Mouse (Mus musculus) forebrain, embryonic 10.5 days (tissue): ENCODE measurements around the gene Hist2h2be. TPM values are rescaled to one million over a fixed set of nuclear protein-coding genes. Genes with fewer than 3 reads are reported as not detected.
"Not testable (repeated sequence)": the region's sequence is repeated elsewhere in the genome, so short reads cannot be mapped to it uniquely, and the experiment has no call there.

Experiments used
- DNase-seq: peaks from one replicate; pipeline ENCODE4 v3.0.0-alpha.2; 2017; ENCODE audit warnings: low spot score; ENCODE audit errors: extremely low spot score
- H3K27ac ChIP-seq: fragments of 300-500 bp; sonication (generic); 2 replicates; pipeline ENCODE4 v1.5.1; 2016; ENCODE audit warnings: mild to moderate bottlenecking
- H3K27me3 ChIP-seq: fragments of 300-500 bp; sonication (generic); 2 replicates; pipeline ENCODE4 v1.6.1; 2016; ENCODE audit warnings: mild to moderate bottlenecking; ENCODE audit not compliant: poor library complexity, severe bottlenecking
- H3K36me3 ChIP-seq: fragments of 300-500 bp; sonication (generic); replicated peaks from 2 replicates; pipeline ENCODE4 v1.6.1; 2016; ENCODE audit warnings: mild to moderate bottlenecking, moderate library complexity
- H3K4me1 ChIP-seq: fragments of 300-500 bp; sonication (generic); 2 replicates; pipeline ENCODE4 v1.6.1; 2016
- H3K4me3 ChIP-seq: fragments of 300-500 bp; sonication (generic); 2 replicates; pipeline ENCODE4 v1.5.1; 2016; ENCODE audit warnings: mild to moderate bottlenecking, moderate library complexity
- H3K9me3 ChIP-seq: fragments of 300-500 bp; sonication (generic); 2 replicates; pipeline ENCODE4 v1.6.1; 2016; ENCODE audit warnings: mild to moderate bottlenecking, moderate library complexity
- WGBS: fragments of 180-500 bp; shearing (Covaris S2); methylation state at CpG from one replicate; pipeline ENCODE4 v1.1.7; 2016; 5-methylcytosine and 5-hydroxymethylcytosine counted together
- polyA plus RNA-seq: library from polyadenylated mRNA; unstranded; fragments of >200 nt; fragmentation: Nextera tagmentation; extraction: Ambion mirVana; gene quantifications from 2 replicates; pipeline ENCODE4 v1.2.1, GENCODE M21; 2016

Hist2h2be gene
- polyA plus RNA-seq, 1 experiment from 2014 or later, result 15.5 TPM

DNA sequence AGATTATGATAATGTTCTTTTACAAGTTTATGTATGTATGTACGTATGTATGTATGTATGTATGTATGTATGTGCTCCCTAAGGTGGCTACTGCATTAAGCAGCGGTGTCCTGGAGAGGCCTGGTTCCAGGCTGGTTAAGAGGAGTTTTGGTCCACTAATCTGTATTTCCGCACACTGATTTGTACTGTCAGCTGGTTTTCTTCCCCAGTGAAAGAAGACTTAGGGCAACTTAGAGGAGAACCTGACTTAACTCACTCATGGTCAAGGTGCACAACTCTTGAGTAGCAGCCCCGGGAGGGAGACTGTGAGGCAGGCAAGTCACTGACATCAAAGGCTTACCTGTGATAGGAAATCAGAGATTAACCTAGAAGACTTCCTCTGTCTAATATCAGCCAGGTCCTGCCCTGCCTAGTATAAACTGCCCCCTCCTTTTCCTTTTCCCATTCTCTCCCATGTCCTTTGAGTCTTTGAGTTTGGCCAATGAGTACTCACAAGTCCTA lies 16.0 kb downstream of the Hist2h2be start:
- no peaks in the 10 kb centered on the region for H3K36me3 ChIP-seq
- H3K9me3 ChIP-seq, result no peaks in the 10 kb centered on the region
- H3K27me3 ChIP-seq, result no peaks in the 10 kb centered on the region
- 86% methylated on average over 4 of the region's 4 CpGs for WGBS
- DNase-seq, result peak; percentile 38
- peak overlapping the region; percentile 59 for H3K4me3 ChIP-seq
- H3K27ac ChIP-seq, result peak overlapping the region; percentile 93
- peaks cover 28% of the 10 kb centered on the region for H3K4me1 ChIP-seq

- H3K4me1 ChIP-seq, result peaks cover 29% of the 10 kb centered on the region
- peak; percentile 44 for DNase-seq
- WGBS, result 31% methylated on average over 7 of the region's 7 CpGs
- H3K4me3 ChIP-seq, result peak overlapping the region; percentile 59
- peak overlapping the region; percentile 93 for H3K27ac ChIP-seq
- H3K27me3 ChIP-seq, result no peaks in the 10 kb centered on the region
- no peaks in the 10 kb centered on the region for H3K36me3 ChIP-seq
- H3K9me3 ChIP-seq, result no peaks in the 10 kb centered on the region
These were observed 16.5 kb downstream of the Hist2h2be start for GRCm38 (mm10) chr3:96237335-96237903.

GRCm38 (mm10) chr3:96237904-96238511 lies 17.1 kb downstream of the Hist2h2be start:
- Histone ChIP-seq H3K4me3 (peak overlapping the region; percentile 59), H3K36me3 (no peaks in the 10 kb centered on the region), H3K4me1 (peaks cover 34% of the 10 kb centered on the region), H3K27ac (peak overlapping the region; percentile 93), H3K27me3 (no peaks in the 10 kb centered on the region), H3K9me3 (no peaks in the 10 kb centered on the region)
- peak; percentile 52 for DNase-seq
- 1% methylated on average over 12 of the region's 12 CpGs for WGBS

GRCm38 (mm10) chr3:96238954-96239793 lies 18.3 kb downstream of the Hist2h2be start, which contains the start of gene Hist2h3c2:
TSS of gene Hist2h3c2 (minus strand) at chr3:96239127.
- H3K27me3 ChIP-seq, H3K36me3 ChIP-seq, H3K9me3 ChIP-seq, DNase-seq: not testable (repeated sequence)
- Histone ChIP-seq H3K27ac (peak within 1 kb of the TSS; percentile 93), H3K4me1 (peaks cover 46% of the 10 kb centered on the region), H3K4me3 (peak within 1 kb of the TSS; percentile 59)
- WGBS, result 0% methylated on average over 25 of the region's 68 CpGs

DNA sequence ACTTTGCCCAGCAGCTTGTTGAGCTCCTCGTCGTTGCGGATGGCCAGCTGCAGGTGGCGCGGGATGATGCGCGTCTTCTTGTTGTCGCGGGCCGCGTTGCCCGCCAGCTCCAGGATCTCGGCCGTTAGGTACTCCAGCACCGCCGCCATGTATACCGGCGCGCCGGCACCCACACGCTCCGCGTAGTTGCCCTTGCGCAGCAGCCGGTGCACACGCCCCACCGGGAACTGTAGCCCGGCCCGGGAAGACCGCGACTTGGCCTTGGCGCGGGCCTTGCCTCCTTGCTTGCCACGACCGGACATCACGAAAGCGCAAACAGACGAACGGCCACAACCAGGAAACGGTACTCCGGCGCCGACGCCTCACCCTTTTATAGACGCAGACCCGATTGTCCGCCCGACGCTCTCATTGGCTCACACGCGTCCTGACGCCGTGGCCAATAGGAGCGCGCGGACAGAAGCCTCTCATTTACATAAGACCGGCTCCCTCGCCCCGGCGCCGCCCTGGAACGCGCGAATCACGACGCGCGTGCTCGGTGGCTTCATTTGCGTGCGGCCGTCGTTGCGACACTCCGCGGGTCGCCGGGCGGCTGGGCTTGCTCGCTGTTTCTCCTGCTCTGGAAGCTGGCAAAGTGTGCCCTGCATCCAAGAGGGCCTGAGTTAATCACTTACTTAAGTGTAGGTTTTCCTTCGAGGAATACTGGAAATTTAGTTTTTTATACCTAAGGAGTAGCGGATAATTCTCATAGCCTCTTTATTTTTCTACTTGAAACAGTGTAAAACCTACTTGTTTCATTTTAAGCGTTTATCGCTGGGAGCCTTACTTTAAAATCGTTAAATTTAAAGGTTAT lies 19.3 kb downstream of the Hist2h2be start, which contains the start of gene Hist2h2aa2:
Hist2h2aa2 (minus strand) TSS at position 328 of the 850 bp plus-strand sequence.
- peaks cover 55% of the 10 kb centered on the region for H3K4me1 ChIP-seq
- H3K27ac ChIP-seq, result peak within 1 kb of the TSS; percentile 99
- H3K27me3 ChIP-seq, H3K9me3 ChIP-seq, H3K36me3 ChIP-seq: not testable (repeated sequence)
- peak within 1 kb of the TSS; percentile 43 for H3K4me3 ChIP-seq
- peak; percentile 71 for DNase-seq
- 4% methylated on average over 39 of the region's 85 CpGs for WGBS

- H3K4me3 ChIP-seq, result peak overlapping the region; percentile 39
- DNase-seq, result no peak
- 80% methylated on average over 9 of the region's 9 CpGs for WGBS
- H3K36me3 ChIP-seq, result no peaks in the 10 kb centered on the region
- H3K27ac ChIP-seq, result peak overlapping the region; percentile 99
- peaks cover 55% of the 10 kb centered on the region for H3K4me1 ChIP-seq
- H3K27me3 ChIP-seq, result no peaks in the 10 kb centered on the region
- H3K9me3 ChIP-seq, result no peaks in the 10 kb centered on the region
These were observed 19.9 kb downstream of the Hist2h2be start for GRCm38 (mm10) chr3:96240799-96241197.

DNA sequence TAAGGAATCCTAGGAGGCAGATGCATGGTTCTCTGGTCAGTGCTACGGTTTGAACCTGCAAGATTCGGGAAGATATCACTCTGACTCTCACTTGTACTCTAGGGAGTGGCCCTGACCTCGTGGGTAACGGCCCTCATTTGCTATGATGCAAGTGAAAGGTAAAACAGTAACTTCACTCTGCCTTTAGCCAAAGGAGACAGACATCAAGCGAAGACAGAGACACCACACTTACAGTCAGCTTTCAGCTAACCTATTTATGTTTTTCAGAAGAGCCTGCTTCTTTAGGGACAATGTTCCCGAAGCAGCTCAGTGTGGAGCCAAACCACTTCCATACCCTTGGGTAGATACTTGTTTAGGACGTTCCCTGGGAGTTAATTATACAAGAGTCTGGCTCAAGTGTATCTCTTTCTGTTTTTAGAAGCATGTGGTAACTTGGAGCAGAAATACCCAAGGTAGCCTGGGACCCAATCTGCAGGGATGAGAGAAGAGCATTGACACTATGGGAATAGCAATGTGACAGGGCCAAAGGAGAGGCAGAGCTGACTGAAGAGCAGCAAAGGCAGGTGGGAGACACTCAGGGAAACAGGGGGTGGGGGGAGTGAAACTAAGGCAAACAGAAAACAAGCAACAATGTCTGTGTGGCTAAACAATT lies 23.1 kb downstream of the Hist2h2be start:
- Histone ChIP-seq H3K9me3 (no peaks in the 10 kb centered on the region), H3K27me3 (no peaks in the 10 kb centered on the region), H3K27ac (peak overlapping the region; percentile 99), H3K4me3 (peak overlapping the region; percentile 60; the same call in 1 of the 2 replicates), H3K4me1 (peaks cover 54% of the 10 kb centered on the region), H3K36me3 (no peaks in the 10 kb centered on the region)
- 84% methylated on average over 7 of the region's 7 CpGs for WGBS
- DNase-seq, result no peak

- H3K4me1 ChIP-seq, result peaks cover 65% of the 10 kb centered on the region
- WGBS, result under 1% methylated on average over 42 of the region's 88 CpGs
These were observed 24.3 kb downstream of the Hist2h2be start, which contains the start of gene Hist2h2aa1 for GRCm38 (mm10) chr3:96245003-96245886. TSS of gene Hist2h2aa1 (plus strand) at chr3:96245497.

GRCm38 (mm10) chr3:96246018-96246417 lies 25.1 kb downstream of the Hist2h2be start:
- H3K36me3 ChIP-seq, H3K9me3 ChIP-seq, H3K27me3 ChIP-seq, DNase-seq: not testable (repeated sequence)
- Histone ChIP-seq H3K4me3 (peak overlapping the region; percentile 43), H3K4me1 (peaks cover 66% of the 10 kb centered on the region), H3K27ac (peak overlapping the region; percentile 82)
- WGBS, result 0% methylated on average over 11 of the region's 21 CpGs

More at GRCm38 (mm10) chr3:96245003-96245886, 24.3 kb downstream of the Hist2h2be start, which contains the start of gene Hist2h2aa1:
- H3K27me3 ChIP-seq, H3K36me3 ChIP-seq, H3K9me3 ChIP-seq: not testable (repeated sequence)
- DNase-seq, result peak; percentile 82
- peak within 1 kb of the TSS; percentile 60 for H3K4me3 ChIP-seq
- peak within 1 kb of the TSS; percentile 99 for H3K27ac ChIP-seq

DNA sequence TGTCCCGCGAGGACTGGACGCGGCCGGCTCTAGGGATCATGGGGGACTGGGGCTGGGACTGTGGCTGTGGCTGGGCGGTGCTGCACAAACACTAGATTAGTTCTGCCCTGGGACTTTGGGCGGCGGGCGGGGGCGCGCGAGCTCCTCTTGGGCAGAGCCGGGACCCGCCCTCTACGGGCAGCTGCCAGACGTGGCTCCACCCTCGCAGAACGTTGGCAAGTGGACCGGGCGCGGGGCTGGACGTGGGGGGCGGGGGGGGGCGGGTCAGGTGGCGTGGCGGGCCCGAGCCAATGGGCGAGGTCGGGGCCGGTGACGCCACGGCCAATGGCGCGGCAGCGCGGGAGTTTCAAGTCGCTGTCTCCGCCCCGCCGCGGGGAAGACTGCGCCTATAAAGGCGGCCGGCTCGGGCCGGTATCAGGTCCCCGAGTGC lies 25.5 kb downstream of the Hist2h2be start, which contains the start of gene Hist2h3c1:
Hist2h3c1 (plus strand) TSS at position 259 of the 430 bp plus-strand sequence.
- not testable (repeated sequence) for DNase-seq, H3K36me3 ChIP-seq, H3K27me3 ChIP-seq, H3K9me3 ChIP-seq
- Histone ChIP-seq H3K4me3 (peak within 1 kb of the TSS; percentile 57), H3K4me1 (peaks cover 64% of the 10 kb centered on the region), H3K27ac (peak within 1 kb of the TSS; percentile 91)
- WGBS, result no CpG with 5 or more reads among the region's 47 CpGs
